Mouse (Mus musculus) right cerebral cortex, postnatal 36 days (tissue): ENCODE data around the gene Napa.

Source experiments
- DNase-seq, 2 experiments: peaks; one replicate each; pipeline ENCODE4 v3.0.0; 2022; ENCODE audit warnings: low spot score in 2 of 2, mixed read lengths in 1 of 2

The Napa gene

GRCm38 (mm10) chr7:16094592-16094991, 3.7 kb upstream of the Napa start:
- DNase-seq: no peak

DNA sequence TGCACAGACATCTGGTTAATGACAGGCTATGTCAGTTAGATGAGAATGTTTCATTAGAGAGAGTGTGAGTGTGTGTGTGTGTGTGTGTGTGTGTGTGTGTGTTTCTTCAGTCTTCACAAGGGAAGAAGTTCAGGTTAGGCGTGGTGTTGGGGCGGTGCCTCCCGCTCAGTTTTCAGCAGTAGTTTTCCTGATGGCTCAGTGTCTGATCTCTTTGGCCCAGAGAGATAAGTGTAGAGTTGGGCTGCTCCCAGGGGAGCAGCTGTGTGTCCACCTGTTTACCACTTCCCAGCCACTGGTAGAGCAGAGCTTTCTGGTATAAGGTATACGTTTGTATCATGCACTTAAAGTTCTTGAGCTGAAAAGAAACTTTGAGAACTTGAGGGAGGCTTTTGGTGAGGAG, 1.6 kb downstream of the Napa start:
- no peak for DNase-seq

DNA sequence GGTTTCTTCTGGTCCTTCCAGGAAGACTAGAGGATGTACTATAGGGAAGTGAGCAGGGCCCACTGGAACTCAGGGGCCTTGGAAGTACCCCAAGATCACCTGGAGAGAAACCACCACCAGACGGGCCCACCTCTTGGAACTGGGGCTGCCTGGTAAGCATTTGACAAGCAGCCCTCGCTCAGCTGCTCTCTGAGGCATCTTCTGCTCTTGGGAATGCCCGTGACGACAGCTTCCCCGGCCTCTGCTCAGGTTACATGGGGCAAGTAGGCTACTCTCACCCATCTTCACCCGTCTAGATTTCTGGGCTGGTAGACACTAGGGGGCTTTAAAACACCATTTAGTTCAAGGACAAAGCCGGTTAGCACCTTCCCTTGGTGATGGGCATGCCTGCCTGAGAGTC, 2.8 kb downstream of the Napa start:
- DNase-seq: no peak

- DNase-seq: no peak
Measured at GRCm38 (mm10) chr7:16101726-16102475, 3.6 kb downstream of the Napa start.

DNA sequence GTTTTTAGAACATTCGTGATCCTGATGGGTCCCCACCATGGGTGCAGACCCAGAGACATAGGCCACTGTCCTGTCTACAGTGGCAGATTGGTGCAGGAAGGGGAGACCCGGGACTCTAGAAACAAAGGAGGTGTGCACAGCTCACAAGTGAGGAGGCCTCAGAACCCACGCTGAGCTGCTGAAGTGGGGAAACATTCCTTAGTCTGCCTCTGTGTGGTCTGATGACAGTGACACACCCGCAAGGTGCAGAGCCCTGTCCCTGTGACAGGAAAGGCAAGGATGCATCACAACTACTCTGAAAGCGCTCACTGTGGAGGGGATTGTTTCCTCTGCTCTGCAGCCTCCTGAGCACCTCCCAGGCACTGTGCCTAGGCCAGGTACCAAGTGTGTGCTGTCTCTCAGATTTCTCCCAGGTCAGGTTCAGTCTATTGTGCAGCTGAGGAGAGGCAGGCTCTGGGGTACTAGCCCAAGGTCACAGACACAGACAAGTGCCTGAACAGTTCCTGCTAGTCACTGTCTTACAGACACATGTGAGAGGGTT, 4.5 kb downstream of the Napa start:
- DNase-seq: no peak

- peak; percentile 77 to 90 for DNase-seq
Measured at GRCm38 (mm10) chr7:16103760-16104159, 5.5 kb downstream of the Napa start.

- DNase-seq: no peak
Measured at GRCm38 (mm10) chr7:16104611-16105388, 6.5 kb downstream of the Napa start.

DNA sequence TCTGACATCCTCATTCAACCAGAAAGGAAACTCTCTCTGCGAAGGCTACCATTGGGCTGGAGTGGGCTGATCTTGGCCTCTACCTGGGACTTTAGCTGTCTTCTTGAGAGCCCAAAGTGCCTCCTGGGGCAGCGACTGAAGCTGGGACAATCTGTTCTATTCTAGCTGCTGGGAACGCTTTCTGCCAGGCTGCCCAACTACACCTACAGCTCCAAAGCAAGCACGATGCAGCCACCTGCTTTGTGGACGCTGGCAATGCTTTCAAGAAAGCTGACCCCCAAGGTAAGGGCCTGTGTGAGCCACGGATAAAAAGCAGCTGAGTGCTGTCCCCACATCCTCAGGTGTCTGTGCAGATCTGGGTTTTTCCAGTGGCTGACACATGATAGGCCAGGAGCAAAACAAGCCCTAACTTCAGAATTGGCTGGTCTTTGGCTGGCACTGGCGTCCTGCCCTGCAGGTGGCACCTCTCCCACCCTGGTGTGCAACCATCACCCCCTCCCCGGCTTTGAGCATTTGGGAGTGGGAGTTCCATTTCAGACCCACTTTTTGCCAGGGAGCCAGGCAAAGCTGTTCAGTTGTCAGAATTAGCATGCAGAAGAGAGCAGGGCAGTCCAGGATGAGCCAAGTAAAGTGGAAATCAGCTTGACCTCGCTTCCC, 10.8 kb downstream of the Napa start:
- DNase-seq: peak in 1 of 2 experiments; percentile 32

DNA sequence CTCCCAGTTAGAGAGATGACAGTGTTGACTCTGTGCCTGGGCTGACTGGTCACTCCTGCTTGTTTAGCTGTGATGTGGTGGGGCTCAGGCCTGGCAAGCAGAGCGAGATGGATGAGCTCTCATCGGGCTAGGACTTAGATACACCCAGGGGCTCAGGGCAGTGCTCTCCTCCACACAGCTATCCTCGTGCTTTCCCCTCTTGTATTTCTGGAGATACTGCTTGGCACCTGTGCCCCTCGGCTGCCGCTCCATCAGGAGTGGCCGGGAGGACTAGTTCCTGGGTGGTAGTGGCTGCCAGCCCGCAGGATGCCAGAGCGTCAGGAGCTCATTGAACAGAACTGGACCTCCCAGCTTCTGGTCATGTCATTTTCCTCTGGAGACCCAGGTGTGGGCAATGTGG, 11.9 kb downstream of the Napa start:
- DNase-seq: peak in 1 of 2 experiments; percentile 1

DNA sequence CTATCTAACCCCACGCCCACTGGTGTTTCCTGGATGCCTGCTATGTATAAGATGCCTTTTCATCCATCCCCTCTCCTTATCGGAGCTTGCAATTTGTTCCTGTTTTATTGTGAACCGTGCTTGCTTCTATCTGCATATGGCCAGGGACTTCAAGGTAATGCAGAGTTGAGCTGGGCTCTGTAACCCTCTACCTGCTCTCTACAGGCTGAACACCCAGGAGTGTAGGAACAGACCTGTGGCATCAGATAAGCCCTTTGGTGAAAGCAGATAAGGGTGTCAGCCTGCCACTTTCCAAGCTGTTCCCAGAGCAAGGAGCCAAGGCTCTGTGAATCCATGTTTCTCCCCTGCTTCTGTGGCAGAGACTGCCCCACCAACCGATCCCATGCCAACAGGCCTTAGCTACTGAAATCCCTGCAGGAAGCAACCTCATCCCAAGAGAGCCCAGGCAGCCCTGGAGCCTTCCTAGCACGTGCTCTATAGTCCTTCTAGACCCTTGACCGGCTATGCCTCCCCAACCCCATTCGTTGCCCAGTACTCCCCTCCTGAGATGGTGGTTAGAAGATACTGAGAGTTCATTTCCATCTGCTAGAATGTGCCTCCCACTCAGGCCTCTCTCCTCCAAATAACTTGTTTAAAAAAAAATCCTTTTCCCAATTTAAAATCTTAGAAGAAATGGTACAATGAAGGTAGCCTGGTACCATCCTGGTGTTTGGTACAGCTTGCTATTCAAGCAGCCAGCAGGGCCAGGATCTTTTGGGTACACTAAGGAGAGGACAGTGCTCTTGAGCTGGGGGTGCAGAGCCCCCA, 13.2 kb downstream of the Napa start:
- no peak for DNase-seq

- DNase-seq: no peak
Measured at GRCm38 (mm10) chr7:16116418-16116817, 18.2 kb downstream of the Napa start.

- no peak for DNase-seq
Measured at GRCm38 (mm10) chr7:16117100-16117499, 18.8 kb downstream of the Napa start.

- peak; percentile 83 to 84 for DNase-seq
Measured at GRCm38 (mm10) chr7:16119569-16120261, 21.5 kb downstream of the Napa start, which contains the start of gene Kptn. Gene Kptn (plus strand): TSS chr7:16119895.

GRCm38 (mm10) chr7:16120262-16120600, 22.0 kb downstream of the Napa start:
- DNase-seq: no peak

DNA sequence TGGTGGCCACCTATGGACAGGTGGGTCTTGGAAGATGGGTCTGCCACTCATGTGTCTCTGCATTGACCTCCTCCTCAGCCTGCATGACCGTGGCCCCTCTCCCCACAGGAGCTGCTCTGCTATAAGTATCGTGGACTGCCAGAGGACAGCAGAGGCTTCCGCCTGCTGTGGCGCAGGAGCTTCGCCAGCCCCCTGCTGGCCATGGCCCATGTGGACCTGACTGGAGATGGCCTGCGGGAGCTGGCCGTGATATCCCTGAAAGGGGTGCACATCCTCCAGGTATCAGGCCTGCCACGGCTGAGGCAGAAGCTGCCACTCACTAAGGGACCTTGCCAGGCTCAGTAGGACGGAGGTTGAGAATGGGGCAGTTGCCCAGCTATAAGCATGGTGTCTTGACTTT, 27.6 kb downstream of the Napa start:
- no peak for DNase-seq

DNA sequence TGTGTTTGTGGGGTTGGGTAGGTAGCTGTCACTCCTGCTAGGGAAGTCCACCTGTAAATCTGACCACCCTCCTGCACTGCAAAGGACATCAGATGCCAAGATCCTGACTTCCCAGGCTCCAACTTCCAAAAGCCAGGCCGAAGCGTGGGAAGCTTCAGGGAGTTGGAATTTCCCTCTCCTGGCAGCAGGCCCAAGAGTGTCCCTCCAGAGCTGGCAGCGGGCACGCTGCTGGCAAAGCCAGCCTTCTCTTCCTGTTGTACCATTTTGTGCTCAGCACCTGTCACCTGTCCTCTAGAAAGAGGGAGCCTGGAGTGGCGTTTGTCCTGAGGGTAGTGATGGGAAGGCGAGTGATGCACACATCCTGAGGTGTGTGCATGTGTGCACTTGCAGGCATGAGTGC, 30.1 kb downstream of the Napa start:
- no peak for DNase-seq

- no peak for DNase-seq
Measured at GRCm38 (mm10) chr7:16128899-16129298, 30.6 kb downstream of the Napa start.

GRCm38 (mm10) chr7:16129421-16129845, 31.2 kb downstream of the Napa start, which contains the start of gene Slc8a2:
Gene Slc8a2 (plus strand): TSS chr7:16129826.
- DNase-seq: peak; percentile 90 to 92

DNA sequence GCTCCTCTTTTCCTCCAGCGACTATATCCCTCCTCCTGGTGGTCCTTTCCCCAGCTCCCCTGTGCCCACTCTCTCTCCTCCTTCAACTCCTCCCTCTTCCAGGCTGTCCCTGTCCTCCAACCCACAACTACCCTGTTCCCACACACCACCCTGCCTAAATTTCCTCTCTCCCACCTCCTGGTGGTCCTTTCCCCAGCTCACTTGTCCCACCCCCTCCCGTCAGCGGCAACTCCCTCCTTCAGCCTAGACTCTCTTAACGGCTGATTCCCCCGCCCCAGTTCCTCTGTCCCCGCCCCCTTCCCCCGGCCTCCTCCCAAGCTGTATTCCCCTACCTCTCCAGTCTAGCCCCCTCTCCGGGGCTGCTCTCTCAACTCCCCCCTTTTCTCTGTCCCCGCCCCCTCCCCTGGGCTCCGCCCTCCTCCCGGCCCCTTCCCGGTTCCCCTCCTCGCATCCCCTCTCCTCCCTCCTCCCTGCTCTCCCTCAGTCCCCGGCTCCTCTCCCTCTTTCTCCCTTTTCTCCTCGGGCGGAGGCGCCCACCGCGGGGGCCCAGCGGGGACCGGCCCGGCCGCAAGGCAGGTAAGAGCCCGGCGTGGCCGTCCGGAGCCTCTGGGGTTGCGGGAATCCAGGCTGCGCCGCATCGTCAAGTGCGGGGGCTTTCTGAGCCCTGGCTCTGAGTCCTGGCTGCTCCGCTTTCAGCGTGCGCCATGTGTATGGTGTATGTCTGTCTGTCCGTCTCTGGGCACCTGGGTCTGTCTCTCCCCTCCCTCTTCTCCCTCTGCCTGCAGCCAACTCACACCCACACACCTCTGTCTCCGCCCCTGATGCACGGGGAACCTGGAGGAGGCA, 31.8 kb downstream of the Napa start:
- DNase-seq: no peak
